Mouse (Mus musculus) E14TG2a.4 (cell line): ENCODE results near the gene Gm17334.

Experiments used
- H3K27me3 ChIP-seq: 2 replicates; pipeline ENCODE4 v1.6.1; 2014; ENCODE audit warnings: low read length, control low read depth; ENCODE audit not compliant: insufficient read depth
- H3K36me3 ChIP-seq: 2 replicates; pipeline ENCODE4 v1.6.1; 2014; ENCODE audit warnings: low read length, control low read depth; ENCODE audit not compliant: insufficient read depth
- H3K4me1 ChIP-seq: replicated peaks from 2 replicates; pipeline ENCODE4 v1.6.1; 2014; ENCODE audit warnings: low read depth, low read length, control low read depth
- H3K4me3 ChIP-seq: replicated peaks from 2 replicates; pipeline ENCODE4 v1.5.1; 2014; ENCODE audit warnings: mild to moderate bottlenecking, low read length
- H3K9me3 ChIP-seq: 2 replicates; pipeline ENCODE4 v1.6.1; 2014; ENCODE audit warnings: low read length, control low read depth
- CTCF ChIP-seq: conservative IDR thresholded peaks from 2 replicates; pipeline ENCODE4 v1.5.1; 2014; ENCODE audit warnings: low read length
- NANOG ChIP-seq: IDR thresholded peaks from 2 replicates; pipeline ENCODE4 v1.6.1; 2014; ENCODE audit warnings: borderline replicate concordance, low read length, mixed read lengths
- POU5F1 ChIP-seq: IDR thresholded peaks from 2 replicates; pipeline ENCODE4 v1.6.1; 2014; ENCODE audit warnings: low read length, borderline replicate concordance

Gene Gm17334

GRCm38 (mm10) chr11:53800975-53801374 lies 28.0 kb upstream of the Gm17334 start:
- peaks cover 7% of the 10 kb centered on the region; the same call in 1 of the 2 replicates for H3K27me3 ChIP-seq
- peaks cover 98% of the 10 kb centered on the region for H3K4me1 ChIP-seq
- TF ChIP-seq POU5F1 (no peak), CTCF (no peak), NANOG (no peak)

GRCm38 (mm10) chr11:53800036-53800435 lies 27.0 kb upstream of the Gm17334 start:
- TF ChIP-seq POU5F1, result no peak
- TF ChIP-seq NANOG, result peak; percentile 40; the same call in 1 of the 2 replicates
- H3K4me1 ChIP-seq, result peaks cover 98% of the 10 kb centered on the region
- peak overlapping the region; percentile 21 for H3K4me3 ChIP-seq
- no peaks in the 10 kb centered on the region for H3K9me3 ChIP-seq
- peaks cover 7% of the 10 kb centered on the region; the same call in 1 of the 2 replicates for H3K27me3 ChIP-seq
- no peaks in the 10 kb centered on the region for H3K36me3 ChIP-seq

More at GRCm38 (mm10) chr11:53800975-53801374, 28.0 kb upstream of the Gm17334 start:
- H3K4me3 ChIP-seq, result 0 out of 2 replicates have a peak overlapping the region, but pooled peaks have one; percentile 24
- no peaks in the 10 kb centered on the region for H3K9me3 ChIP-seq
- no peaks in the 10 kb centered on the region for H3K36me3 ChIP-seq

- no peaks in the 10 kb centered on the region for H3K9me3 ChIP-seq
- H3K4me3 ChIP-seq, result no peak overlapping the region
- peaks cover 98% of the 10 kb centered on the region for H3K4me1 ChIP-seq
- H3K36me3 ChIP-seq, result no peaks in the 10 kb centered on the region
- H3K27me3 ChIP-seq, result peaks cover 7% of the 10 kb centered on the region; the same call in 1 of the 2 replicates
- TF ChIP-seq POU5F1 (no peak), CTCF (no peak), NANOG (no peak)
Measured at GRCm38 (mm10) chr11:53798041-53798711, 25.2 kb upstream of the Gm17334 start.

GRCm38 (mm10) chr11:53797386-53797920 lies 24.5 kb upstream of the Gm17334 start:
- Histone ChIP-seq H3K9me3 (no peaks in the 10 kb centered on the region), H3K27me3 (0 out of 2 replicates have a peak, but pooled peaks cover under 1% of the 10 kb centered on the region), H3K4me1 (peaks cover 95% of the 10 kb centered on the region), H3K36me3 (no peaks in the 10 kb centered on the region), H3K4me3 (0 out of 2 replicates have a peak overlapping the region, but pooled peaks have one; percentile 20)
- no peak for TF ChIP-seq POU5F1
- no peak for TF ChIP-seq NANOG
- no peak for TF ChIP-seq CTCF

GRCm38 (mm10) chr11:53796409-53797151 lies 23.6 kb upstream of the Gm17334 start:
- H3K4me3 ChIP-seq, result peak overlapping the region; percentile 20; the same call in 1 of the 2 replicates
- no peak for TF ChIP-seq CTCF
- no peaks in the 10 kb centered on the region for H3K27me3 ChIP-seq
- H3K9me3 ChIP-seq, result no peaks in the 10 kb centered on the region
- no peaks in the 10 kb centered on the region for H3K36me3 ChIP-seq
- peaks cover 86% of the 10 kb centered on the region for H3K4me1 ChIP-seq

- Histone ChIP-seq H3K27me3 (no peaks in the 10 kb centered on the region), H3K36me3 (no peaks in the 10 kb centered on the region), H3K4me3 (peak overlapping the region; percentile 20), H3K4me1 (peaks cover 78% of the 10 kb centered on the region), H3K9me3 (peaks cover 1% of the 10 kb centered on the region; the same call in 1 of the 2 replicates)
- TF ChIP-seq CTCF (no peak), POU5F1 (no peak), NANOG (no peak)
Measured at GRCm38 (mm10) chr11:53795813-53796212, 22.8 kb upstream of the Gm17334 start.

- H3K4me3 ChIP-seq, result peak overlapping the region; percentile 58
- H3K9me3 ChIP-seq, result peaks cover 10% of the 10 kb centered on the region
- peaks cover 74% of the 10 kb centered on the region for H3K4me1 ChIP-seq
- H3K36me3 ChIP-seq, result no peaks in the 10 kb centered on the region; the same call in 1 of the 2 replicates
- no peaks in the 10 kb centered on the region for H3K27me3 ChIP-seq
- TF ChIP-seq CTCF (no peak), POU5F1 (no peak), NANOG (no peak)
Measured at GRCm38 (mm10) chr11:53794671-53795557, 21.9 kb upstream of the Gm17334 start.
